Mouse (Mus musculus) heart, postnatal 4 days (tissue): ENCODE data around the gene Igf1. TPM values are rescaled to one million over a fixed set of nuclear protein-coding genes. Genes with fewer than 3 reads are reported as not detected.

Source experiments
- DNase-seq: peaks from one replicate; pipeline ENCODE4 v3.0.0; 2021
- total RNA-seq, 2 experiments: library from RNA; stranded (reverse); gene quantifications; 2 replicates each; pipeline ENCODE4 v1.2.3; 2021

Igf1 gene
- 10 to 100 TPM; 79.4 to 83.7 TPM for total RNA-seq

DNA sequence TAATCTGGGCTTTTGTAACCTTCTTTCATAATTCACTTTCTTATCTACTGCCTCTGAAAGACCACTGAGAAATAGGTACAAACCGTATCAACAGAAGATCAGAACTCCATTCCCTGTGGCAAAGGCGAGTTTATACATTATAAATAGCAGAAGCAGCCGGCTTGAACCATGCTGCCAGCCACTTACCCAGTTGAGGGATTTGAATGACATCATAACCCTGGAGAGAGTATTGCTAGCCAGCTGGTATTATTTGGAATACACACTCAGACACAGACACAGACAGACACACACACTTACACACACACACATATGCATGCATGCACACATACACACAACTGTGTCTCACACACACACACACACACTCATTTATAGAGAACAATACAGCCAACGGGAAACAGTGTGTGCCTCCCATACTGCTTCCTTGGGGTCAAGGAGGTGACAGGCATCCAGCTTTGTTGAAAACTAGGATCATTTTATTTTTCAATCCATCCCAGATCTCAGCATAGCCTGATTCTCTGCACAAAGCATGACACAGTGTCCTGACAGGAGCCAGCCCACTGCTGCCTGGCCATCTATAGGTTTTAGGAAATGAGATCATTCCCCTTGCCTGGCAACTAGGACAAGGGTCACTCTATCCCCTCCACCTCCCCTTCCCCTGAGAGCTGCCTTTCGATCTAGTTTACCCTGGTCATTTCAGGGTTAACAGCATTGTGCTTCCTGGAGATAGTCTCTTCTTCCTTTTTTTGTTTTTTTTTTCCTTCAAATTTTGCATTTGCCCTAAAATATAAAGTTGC, at the start of gene Igf1:
TSS of gene Igf1 (plus strand) at position 253 of the 794 bp plus-strand sequence.
- no peak for DNase-seq

DNA sequence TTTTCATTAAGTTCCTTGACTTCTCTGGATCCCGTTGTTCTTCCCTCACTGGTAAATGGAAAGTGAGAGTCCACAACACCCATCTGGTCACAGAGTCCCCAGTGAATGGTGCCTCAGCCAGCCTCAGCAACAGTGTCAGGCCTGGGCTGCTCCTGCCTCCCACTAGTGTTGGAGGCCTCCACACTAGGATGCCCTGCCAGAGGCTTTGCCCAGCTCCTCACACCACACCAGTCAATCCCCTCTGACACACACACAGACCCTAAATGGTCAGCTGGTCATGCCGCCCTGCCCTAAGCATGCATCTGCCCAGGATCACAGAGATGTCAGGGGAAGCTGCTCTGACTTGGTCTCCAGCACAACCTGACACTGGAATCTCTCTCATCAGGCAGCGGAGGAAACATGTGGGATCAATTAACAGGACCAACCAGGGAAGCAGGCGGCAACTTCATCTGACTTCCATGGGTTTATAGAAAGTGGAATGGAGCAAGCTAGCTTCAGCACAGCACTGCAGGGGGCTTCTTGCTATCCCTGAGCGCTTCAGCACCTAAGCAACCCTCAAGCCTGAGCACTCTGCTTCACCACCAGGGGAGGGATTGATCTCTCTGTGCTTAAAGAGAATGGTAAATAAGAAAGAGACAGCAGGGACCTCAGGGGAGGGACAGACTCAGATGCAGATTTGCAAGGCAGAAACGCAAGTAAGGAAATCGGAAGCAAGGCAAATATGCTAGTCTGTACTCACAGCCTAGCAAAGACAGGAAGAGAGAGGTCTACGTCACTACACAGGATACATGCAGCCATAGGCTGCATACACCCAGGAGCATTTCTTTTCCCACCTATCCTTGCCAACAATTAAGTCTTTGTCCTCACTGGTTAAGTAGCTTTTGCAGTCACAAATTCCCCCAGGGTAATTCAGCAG, 45.6 kb upstream of the Igf1 start:
- DNase-seq, result no peak

DNA sequence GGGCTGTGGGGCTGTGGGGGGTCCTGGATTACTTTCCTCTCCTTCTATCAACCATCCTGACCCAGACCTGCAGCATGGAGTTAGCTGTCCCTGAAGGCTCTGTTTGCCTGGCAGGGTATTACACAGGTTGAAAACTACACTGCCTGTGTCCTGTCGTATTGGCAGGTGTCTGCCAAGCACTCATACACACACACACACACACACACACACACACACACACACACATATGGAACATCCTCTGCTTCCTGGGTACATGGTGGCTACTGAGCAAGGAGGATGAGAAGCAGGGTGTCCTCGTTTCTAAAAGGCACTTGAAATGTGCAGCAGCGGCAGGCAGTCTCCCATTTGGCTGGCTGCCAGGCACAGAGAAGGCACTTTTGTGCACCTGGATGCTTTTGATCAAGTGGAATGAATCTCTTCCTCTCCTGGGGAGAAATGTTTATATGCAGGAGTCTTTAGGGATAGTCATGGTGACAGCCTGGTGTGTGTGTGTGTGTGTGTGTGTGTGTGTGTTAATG, 44.9 kb upstream of the Igf1 start:
- no peak for DNase-seq

- DNase-seq, result no peak
Measured at GRCm38 (mm10) chr10:87816861-87817260, 41.2 kb upstream of the Igf1 start.

DNA sequence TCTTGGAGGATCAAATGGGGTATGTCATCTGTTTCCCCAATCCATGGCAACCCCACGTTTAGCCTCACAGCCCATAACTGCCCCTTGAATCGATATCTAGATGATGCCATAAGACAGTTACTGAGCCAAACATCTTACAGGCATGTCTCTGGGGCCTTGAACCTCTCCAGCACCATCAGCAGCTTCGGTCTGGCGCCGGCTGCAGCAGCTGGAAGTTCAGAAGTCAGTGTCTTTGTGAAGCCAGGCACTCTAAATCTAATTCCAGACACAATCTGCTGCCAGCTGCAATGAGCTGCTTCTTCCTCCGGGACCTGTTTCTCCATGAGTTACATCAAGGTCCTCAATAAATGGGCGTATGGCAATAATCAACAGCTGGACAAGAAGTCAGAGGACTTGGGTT, 40.3 kb upstream of the Igf1 start:
- no peak for DNase-seq

- no peak for DNase-seq
Measured at GRCm38 (mm10) chr10:87821906-87822305, 36.2 kb upstream of the Igf1 start.

GRCm38 (mm10) chr10:87830012-87830411, 28.1 kb upstream of the Igf1 start:
- DNase-seq, result no peak

DNA sequence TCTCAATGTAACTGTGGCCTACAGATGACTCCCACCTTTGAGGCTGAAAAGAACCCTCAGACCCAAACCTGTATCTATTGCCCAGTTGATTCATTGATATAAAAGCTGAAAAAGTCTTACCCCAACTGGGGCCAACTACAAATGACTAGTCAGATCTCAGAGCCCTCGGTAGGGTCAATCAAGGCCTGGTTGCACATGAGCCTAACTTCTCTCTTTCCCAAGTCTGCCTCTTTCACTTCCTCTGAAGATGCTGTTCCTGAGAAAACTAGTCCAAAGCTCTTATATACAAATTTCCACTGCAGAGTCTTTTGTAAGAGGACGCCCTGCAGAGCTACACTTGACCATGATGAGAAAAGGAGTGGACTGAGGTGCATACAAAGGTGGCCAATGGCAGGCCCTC, 27.4 kb upstream of the Igf1 start:
- no peak for DNase-seq

GRCm38 (mm10) chr10:87832101-87832500, 26.0 kb upstream of the Igf1 start:
- DNase-seq, result no peak

GRCm38 (mm10) chr10:87839454-87839853, 18.6 kb upstream of the Igf1 start:
- DNase-seq, result no peak

DNA sequence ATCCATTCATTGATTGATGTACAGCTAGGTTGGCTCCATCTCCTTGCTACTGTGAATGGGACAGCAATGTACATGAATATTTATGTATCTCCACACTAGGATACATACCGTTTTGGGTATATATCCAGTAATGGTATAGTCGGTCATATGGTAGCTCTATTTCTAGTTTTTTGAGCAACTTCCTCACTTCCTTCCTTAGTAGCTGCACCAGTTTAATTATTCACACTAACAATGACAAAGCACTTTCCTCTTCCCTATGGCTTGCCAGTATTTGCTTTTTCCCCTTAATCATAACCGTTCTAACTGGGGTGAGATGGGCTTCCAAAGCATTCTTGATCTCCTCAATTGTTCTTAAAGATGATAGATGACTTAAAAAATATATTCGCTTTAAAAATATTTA, 15.6 kb upstream of the Igf1 start:
- no peak for DNase-seq

DNA sequence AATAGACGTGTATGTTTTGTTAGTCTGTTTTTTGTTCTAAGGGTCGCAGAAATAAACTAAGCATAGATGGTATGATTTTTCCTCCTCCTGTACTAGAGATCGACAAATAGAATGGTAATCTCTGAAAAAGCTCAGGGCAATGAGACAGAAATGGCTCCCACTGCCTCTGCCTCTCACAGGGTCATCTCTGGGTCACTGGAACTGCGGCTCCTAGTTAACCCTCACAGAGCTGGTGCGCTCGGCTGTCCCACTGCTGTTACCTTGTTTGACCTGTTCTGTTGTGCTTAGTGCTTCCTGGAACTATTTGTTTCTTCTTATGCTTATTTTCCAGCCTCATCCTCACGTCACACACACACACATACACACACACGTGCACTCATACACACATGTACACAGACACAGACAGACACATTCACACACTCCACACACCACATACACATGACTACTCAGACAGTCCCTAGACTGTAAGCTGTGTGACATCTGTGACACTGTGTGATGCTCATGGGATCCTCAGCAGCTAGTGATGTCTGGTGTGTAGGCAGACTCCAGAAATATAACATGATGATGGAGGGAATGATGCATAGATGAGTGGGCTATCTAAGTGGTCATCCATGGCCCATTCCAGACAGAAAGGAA, 13.0 kb upstream of the Igf1 start:
- DNase-seq, result no peak

GRCm38 (mm10) chr10:87847882-87848281, 10.2 kb upstream of the Igf1 start:
- DNase-seq, result no peak

- DNase-seq, result no peak
Measured at GRCm38 (mm10) chr10:87848419-87848818, 9.6 kb upstream of the Igf1 start.

GRCm38 (mm10) chr10:87851492-87851891, 6.6 kb upstream of the Igf1 start:
- no peak for DNase-seq

DNA sequence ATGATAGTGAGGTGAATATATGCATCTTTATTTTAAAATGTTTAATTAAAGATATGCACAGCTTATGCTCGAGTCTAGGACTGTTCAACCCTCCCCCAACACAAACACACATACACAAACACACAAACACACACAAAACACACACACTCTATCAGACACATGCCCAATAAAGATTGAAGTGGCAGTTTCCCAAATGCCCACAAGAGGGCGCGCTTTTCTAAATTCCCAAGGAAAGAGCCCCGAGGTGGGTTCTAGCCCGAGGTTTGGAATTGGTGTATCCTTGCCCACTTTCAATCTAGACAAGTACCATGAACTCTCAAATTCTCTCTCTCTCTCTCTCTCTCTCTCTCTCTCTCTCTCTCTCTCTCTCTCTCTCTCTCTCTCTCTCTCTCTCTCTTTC, 3.7 kb upstream of the Igf1 start:
- peak; percentile 83 for DNase-seq

DNA sequence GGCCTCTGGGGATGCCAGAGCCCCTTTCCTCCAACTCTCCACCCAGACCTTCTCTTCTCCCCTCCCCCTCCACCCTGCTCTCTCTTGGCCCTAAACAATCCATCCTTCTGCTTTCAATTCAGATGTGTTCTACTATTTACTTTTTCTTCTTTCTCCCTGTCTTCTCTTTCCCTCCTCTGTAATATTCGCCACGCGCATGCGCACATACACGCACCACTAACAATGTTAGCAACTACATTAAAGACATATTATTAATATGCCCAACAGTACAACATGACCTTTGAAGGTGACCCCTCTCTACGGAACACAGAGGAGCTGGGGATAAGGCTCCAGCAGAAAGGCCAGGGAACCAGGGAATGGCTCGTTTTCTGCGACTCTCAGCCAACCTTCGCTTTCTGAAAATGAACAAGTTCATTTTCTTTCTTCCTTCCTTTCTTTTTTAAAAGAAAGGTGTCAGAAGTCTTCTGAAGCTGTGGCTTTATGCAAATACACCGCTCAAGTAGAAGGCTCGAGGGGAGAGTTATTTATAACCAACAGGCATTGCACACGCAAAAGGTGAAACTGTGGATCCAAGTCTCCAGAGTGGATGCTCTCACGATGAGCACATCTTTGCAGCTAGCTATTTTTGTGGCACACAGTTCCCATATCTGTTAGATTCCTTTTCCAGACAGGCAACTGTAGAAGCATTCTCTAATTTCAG, 2.5 kb upstream of the Igf1 start:
- no peak for DNase-seq

GRCm38 (mm10) chr10:87857215-87857955, 680 bp upstream of the Igf1 start:
- no peak for DNase-seq

DNA sequence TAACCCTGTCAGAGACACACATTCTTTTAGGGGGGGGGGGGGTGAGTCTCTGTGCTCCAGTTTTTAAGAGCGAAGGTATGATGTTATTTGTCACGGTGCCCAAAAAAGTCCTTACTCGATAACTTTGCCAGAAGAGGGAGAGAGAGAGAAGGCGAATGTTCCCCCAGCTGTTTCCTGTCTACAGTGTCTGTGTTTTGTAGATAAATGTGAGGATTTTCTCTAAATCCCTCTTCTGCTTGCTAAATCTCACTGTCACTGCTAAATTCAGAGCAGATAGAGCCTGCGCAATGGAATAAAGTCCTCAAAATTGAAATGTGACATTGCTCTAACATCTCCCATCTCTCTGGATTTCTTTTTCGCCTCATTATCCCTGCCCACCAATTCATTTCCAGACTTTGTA, 874 bp downstream of the Igf1 start:
- DNase-seq, result peak; percentile 52

- DNase-seq, result no peak
Measured at GRCm38 (mm10) chr10:87859453-87859852, 1.4 kb downstream of the Igf1 start.
